Mouse (Mus musculus) thymus, adult 2 months (tissue): ENCODE measurements around the gene 1700088E04Rik. TPM values are rescaled to one million over a fixed set of nuclear protein-coding genes. Genes with fewer than 3 reads are reported as not detected.

Experiments
- DNase-seq: peaks from one replicate; pipeline ENCODE4 v3.0.0; 2021
- H3K27ac ChIP-seq: fragments of 200-500 bp; 2 replicates; pipeline ENCODE4 v1.5.1; 2012; ENCODE audit warnings: low read length, control low read depth; ENCODE audit not compliant: control insufficient read depth, insufficient read depth
- H3K27me3 ChIP-seq: fragments of 200-500 bp; 2 replicates; pipeline ENCODE4 v1.6.1; 2012; ENCODE audit warnings: mild to moderate bottlenecking, low read length, moderate library complexity, mixed read lengths; ENCODE audit not compliant: control insufficient read depth, insufficient read depth
- H3K36me3 ChIP-seq: fragments of 200-500 bp; 2 replicates; pipeline ENCODE4 v1.6.1; 2012; ENCODE audit warnings: mild to moderate bottlenecking, low read length, moderate library complexity; ENCODE audit not compliant: control insufficient read depth, insufficient read depth
- H3K4me1 ChIP-seq: fragments of 200-500 bp; replicated peaks from 2 replicates; pipeline ENCODE4 v1.6.1; 2012; ENCODE audit warnings: low read length; ENCODE audit not compliant: control insufficient read depth, insufficient read depth
- H3K4me3 ChIP-seq: fragments of 200-500 bp; 2 replicates; pipeline ENCODE4 v1.5.1; 2012; ENCODE audit warnings: mild to moderate bottlenecking, low read length, control low read depth, moderate library complexity; ENCODE audit not compliant: control insufficient read depth, insufficient read depth
- CTCF ChIP-seq: fragments of 200-500 bp; IDR thresholded peaks from 2 replicates; pipeline ENCODE4 v1.5.1; 2012; ENCODE audit warnings: mild to moderate bottlenecking, control low read depth, low read length, moderate library complexity, borderline replicate concordance; ENCODE audit not compliant: control insufficient read depth, poor library complexity, insufficient read depth; ENCODE audit errors: extremely low read depth
- POLR2A ChIP-seq: fragments of 200-500 bp; IDR thresholded peaks from 2 replicates; pipeline ENCODE4 v1.6.1; 2012; ENCODE audit warnings: mild to moderate bottlenecking, low read length, control low read depth, moderate library complexity; ENCODE audit not compliant: control insufficient read depth, poor library complexity, insufficient read depth; ENCODE audit errors: extremely low read depth
- WGBS: fragments of 180-500 bp; shearing (Covaris S2); methylation state at CpG from one replicate; pipeline ENCODE4 v1.1.7; 2018; 5-methylcytosine and 5-hydroxymethylcytosine counted together
- polyA plus RNA-seq: library from polyadenylated mRNA; depleted of rRNA; stranded (reverse); fragments of >200 nt; gene quantifications from 2 replicates; pipeline ENCODE4 v1.2.3, GENCODE M21; 2012

Gene 1700088E04Rik
- polyA plus RNA-seq, 1 experiment, result 1.8 TPM

DNA sequence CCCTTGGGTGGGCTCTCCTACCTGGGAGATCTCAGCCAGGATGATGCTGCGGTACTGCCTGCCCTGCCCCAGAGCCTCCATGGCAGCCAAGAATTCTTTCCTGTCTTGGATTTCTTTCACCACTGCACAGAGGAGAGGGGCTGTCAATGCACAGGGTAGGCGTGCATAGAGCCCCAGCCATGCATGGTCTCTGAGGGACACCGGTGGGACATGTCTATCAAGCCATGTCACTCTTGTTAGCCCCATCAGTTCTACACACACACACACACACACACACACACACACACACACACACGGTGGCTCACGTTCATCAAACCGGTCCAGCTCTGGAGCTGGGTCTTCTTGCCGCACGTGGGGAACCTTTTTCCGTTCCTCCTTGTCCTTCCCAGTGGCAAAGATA, 5.7 kb downstream of the 1700088E04Rik start:
- Histone ChIP-seq H3K4me1 (no peaks in the 10 kb centered on the region), H3K36me3 (no peaks in the 10 kb centered on the region), H3K27ac (no peak overlapping the region), H3K4me3 (no peak overlapping the region), H3K27me3 (no peaks in the 10 kb centered on the region)
- no peak for DNase-seq
- TF ChIP-seq POLR2A, result no peak
- no peak for TF ChIP-seq CTCF
- WGBS, result 88% methylated on average over 9 of the region's 9 CpGs

DNA sequence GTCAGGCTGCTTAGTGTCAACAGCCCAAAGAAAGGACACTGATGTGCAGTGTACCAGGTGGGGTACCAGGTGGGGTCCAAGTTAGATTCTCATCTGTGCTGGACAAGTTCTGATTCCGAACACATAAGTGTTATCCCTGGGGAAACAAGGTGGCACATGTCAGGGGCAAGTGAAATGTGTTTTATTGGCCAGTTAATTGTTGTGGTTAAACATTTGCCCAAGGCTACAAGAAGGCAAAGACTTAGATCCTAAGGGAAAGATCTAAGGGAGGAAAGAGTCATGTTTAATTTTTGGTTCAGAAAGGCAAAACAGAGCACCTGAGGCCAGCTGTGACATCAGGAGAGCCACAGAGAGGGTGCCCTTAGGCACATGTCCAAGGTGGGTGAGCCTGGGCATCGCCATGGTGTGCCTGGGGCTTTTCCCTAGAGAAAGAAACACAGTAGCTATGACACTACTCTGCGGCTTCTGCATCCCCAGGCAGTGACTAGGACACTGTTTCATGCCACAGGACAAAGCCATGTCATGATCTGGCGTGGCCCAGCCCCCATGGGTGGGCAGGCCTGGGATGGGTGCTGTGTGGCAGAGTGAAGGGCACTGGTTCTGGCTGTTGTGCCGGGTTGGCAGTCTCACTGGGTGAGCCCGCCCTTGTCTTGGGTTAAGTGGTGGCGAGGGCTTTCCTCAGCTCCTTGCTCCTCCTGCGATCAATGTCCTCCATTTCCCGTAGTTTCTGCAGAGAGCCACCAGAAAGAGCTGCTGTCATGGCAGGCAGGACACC, 6.4 kb downstream of the 1700088E04Rik start:
- H3K27me3 ChIP-seq, result no peaks in the 10 kb centered on the region
- no peaks in the 10 kb centered on the region for H3K4me1 ChIP-seq
- H3K27ac ChIP-seq, result no peak overlapping the region
- no peaks in the 10 kb centered on the region for H3K36me3 ChIP-seq
- no peak overlapping the region for H3K4me3 ChIP-seq
- DNase-seq, result no peak
- TF ChIP-seq CTCF (no peak), POLR2A (no peak)
- WGBS, result 91% methylated on average over 9 of the region's 9 CpGs

GRCm38 (mm10) chr15:79133191-79133661, 7.8 kb downstream of the 1700088E04Rik start:
- no peak overlapping the region for H3K27ac ChIP-seq
- TF ChIP-seq CTCF (no peak), POLR2A (no peak)
- H3K4me3 ChIP-seq, result no peak overlapping the region
- 94% methylated on average over 6 of the region's 6 CpGs for WGBS
- no peaks in the 10 kb centered on the region for H3K4me1 ChIP-seq
- H3K36me3 ChIP-seq, result no peaks in the 10 kb centered on the region
- DNase-seq, result no peak
- no peaks in the 10 kb centered on the region for H3K27me3 ChIP-seq

DNA sequence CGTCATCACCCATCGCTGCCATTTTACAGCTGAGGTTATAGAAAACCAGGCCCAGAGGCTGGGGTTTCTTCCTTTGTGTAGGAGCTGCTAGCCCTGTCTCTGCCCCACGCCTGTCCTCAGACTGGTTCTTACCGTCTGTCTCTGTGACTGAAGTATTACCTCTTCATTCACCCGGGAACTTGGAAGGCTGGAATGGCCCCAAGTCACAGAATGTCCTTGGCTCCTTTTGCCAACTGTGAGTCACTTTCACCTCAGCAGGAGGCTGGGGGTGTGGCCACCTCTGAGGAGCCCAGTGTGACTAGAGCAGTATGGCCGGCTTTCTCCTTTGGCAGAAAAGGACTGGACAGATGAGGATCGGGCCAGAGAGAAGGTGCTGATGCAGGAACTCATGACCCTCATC, 9.6 kb downstream of the 1700088E04Rik start:
- no peak for TF ChIP-seq POLR2A
- TF ChIP-seq CTCF, result no peak
- no peak for DNase-seq
- WGBS, result 96% methylated on average over 7 of the region's 7 CpGs
- no peak overlapping the region for H3K4me3 ChIP-seq
- no peaks in the 10 kb centered on the region for H3K27me3 ChIP-seq
- H3K36me3 ChIP-seq, result peaks cover 5% of the 10 kb centered on the region; the same call in 1 of the 2 replicates
- H3K4me1 ChIP-seq, result no peaks in the 10 kb centered on the region
- H3K27ac ChIP-seq, result no peak overlapping the region

DNA sequence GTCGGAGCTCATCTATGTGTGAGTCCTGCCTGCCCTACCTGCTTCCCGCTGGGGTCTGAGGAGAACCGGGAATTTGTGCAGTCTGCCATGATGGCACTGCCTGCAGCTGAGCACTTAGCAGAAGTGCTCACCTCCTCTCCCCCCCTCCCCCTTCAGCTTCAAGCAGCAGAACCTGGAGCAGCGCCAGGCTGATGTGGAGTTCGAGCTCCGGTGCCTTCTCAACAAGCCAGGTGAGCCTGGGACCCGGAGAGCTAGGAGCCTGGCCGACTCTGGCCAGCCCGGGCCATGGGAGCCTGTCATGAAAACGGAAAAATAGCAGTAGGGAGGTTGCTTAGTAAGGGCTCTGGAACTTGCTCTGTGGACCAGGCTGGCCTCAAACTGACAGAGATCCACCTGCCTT, 10.3 kb downstream of the 1700088E04Rik start:
- DNase-seq, result no peak
- no peaks in the 10 kb centered on the region for H3K27me3 ChIP-seq
- no peak overlapping the region for H3K27ac ChIP-seq
- no peak overlapping the region for H3K4me3 ChIP-seq
- H3K4me1 ChIP-seq, result no peaks in the 10 kb centered on the region
- H3K36me3 ChIP-seq, result peaks cover 5% of the 10 kb centered on the region; the same call in 1 of the 2 replicates
- TF ChIP-seq CTCF (no peak), POLR2A (no peak)
- WGBS, result 95% methylated on average over 10 of the region's 10 CpGs

DNA sequence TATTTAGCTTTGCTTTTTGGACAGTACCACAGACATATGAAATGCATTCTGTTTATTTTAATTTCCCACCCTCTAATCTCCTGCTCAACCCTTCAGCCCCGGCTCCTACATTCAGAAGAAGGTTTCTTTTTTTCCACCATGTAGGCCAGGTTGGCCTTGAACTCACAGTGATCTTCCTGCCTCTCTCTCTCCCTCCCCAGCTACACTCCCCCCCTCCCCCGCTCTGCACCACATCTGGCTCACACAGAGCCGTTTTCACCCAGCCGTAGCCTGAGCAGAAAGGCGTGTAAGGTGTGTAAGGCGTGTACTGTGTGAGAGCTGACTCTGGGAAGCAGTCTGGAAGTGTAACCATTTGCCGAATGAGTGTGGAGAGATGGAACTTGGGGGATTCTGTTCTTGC, 11.7 kb downstream of the 1700088E04Rik start:
- no peak overlapping the region for H3K4me3 ChIP-seq
- no peak for DNase-seq
- no peaks in the 10 kb centered on the region for H3K27me3 ChIP-seq
- 93% methylated on average over 7 of the region's 7 CpGs for WGBS
- TF ChIP-seq CTCF (no peak), POLR2A (no peak)
- no peak overlapping the region for H3K27ac ChIP-seq
- peaks cover 5% of the 10 kb centered on the region; the same call in 1 of the 2 replicates for H3K36me3 ChIP-seq
- H3K4me1 ChIP-seq, result no peaks in the 10 kb centered on the region

- WGBS, result 99% methylated on average over 5 of the region's 5 CpGs
- H3K4me1 ChIP-seq, result no peaks in the 10 kb centered on the region
- peaks cover 5% of the 10 kb centered on the region; the same call in 1 of the 2 replicates for H3K36me3 ChIP-seq
- TF ChIP-seq CTCF (peak; percentile 28; the same call in 1 of the 2 replicates), POLR2A (no peak)
- no peak overlapping the region for H3K27ac ChIP-seq
- H3K4me3 ChIP-seq, result no peak overlapping the region
- DNase-seq, result no peak
- no peaks in the 10 kb centered on the region for H3K27me3 ChIP-seq
Observed at GRCm38 (mm10) chr15:79128208-79128607, 12.8 kb downstream of the 1700088E04Rik start.

- peaks cover 5% of the 10 kb centered on the region; the same call in 1 of the 2 replicates for H3K36me3 ChIP-seq
- no peak for DNase-seq
- H3K27ac ChIP-seq, result no peak overlapping the region
- no peaks in the 10 kb centered on the region for H3K27me3 ChIP-seq
- H3K4me1 ChIP-seq, result no peaks in the 10 kb centered on the region
- H3K4me3 ChIP-seq, result no peak overlapping the region
- 96% methylated on average over 12 of the region's 12 CpGs for WGBS
- TF ChIP-seq POLR2A (no peak), CTCF (no peak)
Observed at GRCm38 (mm10) chr15:79127101-79127500, 14.0 kb downstream of the 1700088E04Rik start.
